Mouse (Mus musculus) kidney, embryonic 15.5 days (tissue): ENCODE results near the gene Snu13. TPM values are rescaled to one million over a fixed set of nuclear protein-coding genes. Genes with fewer than 3 reads are reported as not detected.

Experiments
- ATAC-seq: fragments of 200-750 bp; cut with Nextera tagmentation; replicated peaks from 2 replicates; pipeline ENCODE4 v1.8.0; 2017; ENCODE audit warnings: moderate TSS enrichment; ENCODE audit not compliant: low FRiP score
- H3K27ac ChIP-seq: fragments of 300-500 bp; sonication (generic); 2 replicates; pipeline ENCODE4 v1.5.1; 2015; ENCODE audit warnings: mild to moderate bottlenecking, inconsistent platforms
- H3K27me3 ChIP-seq: fragments of 300-500 bp; sonication (generic); 2 replicates; pipeline ENCODE4 v1.6.1; 2015; ENCODE audit warnings: inconsistent platforms
- H3K36me3 ChIP-seq: fragments of 300-500 bp; sonication (generic); 2 replicates; pipeline ENCODE4 v1.6.1; 2015; ENCODE audit warnings: inconsistent platforms
- H3K4me1 ChIP-seq: fragments of 300-500 bp; sonication (generic); 2 replicates; pipeline ENCODE4 v1.6.1; 2015; ENCODE audit warnings: inconsistent platforms
- H3K4me2 ChIP-seq: fragments of 300-500 bp; sonication (generic); 2 replicates; pipeline ENCODE4 v1.6.1; 2015; ENCODE audit warnings: moderate library complexity, mild to moderate bottlenecking, inconsistent platforms
- H3K4me3 ChIP-seq: fragments of 300-500 bp; sonication (generic); replicated peaks from 2 replicates; pipeline ENCODE4 v1.5.1; 2015; ENCODE audit warnings: mild to moderate bottlenecking, inconsistent platforms
- H3K9ac ChIP-seq: fragments of 300-500 bp; sonication (generic); 2 replicates; pipeline ENCODE4 v1.6.1; 2015; ENCODE audit warnings: mild to moderate bottlenecking, inconsistent platforms
- H3K9me3 ChIP-seq: fragments of 300-500 bp; sonication (generic); replicated peaks from 2 replicates; pipeline ENCODE4 v1.6.1; 2016; ENCODE audit warnings: inconsistent platforms
- WGBS: fragments of 180-500 bp; shearing (Covaris S2); methylation state at CpG from one replicate; pipeline ENCODE4 v1.1.7; 2015; ENCODE audit warnings: mixed read lengths; 5-methylcytosine and 5-hydroxymethylcytosine counted together
- polyA plus RNA-seq: library from polyadenylated mRNA; unstranded; fragments of >200 nt; fragmentation: Nextera tagmentation; extraction: Ambion mirVana; gene quantifications from 2 replicates; pipeline ENCODE4 v1.2.1, GENCODE M21; 2015

Gene Snu13
- polyA plus RNA-seq, 1 experiment from 2014 or later: 272 TPM

- Histone ChIP-seq H3K4me1 (no peaks in the 10 kb centered on the region), H3K9ac (no peak within 1 kb of the TSS), H3K4me3 (no peak within 1 kb of the TSS), H3K27ac (no peak within 1 kb of the TSS), H3K4me2 (no peak within 1 kb of the TSS), H3K9me3 (no peaks in the 10 kb centered on the region), H3K27me3 (peaks cover 20% of the 10 kb centered on the region), H3K36me3 (no peaks in the 10 kb centered on the region)
- no peak for ATAC-seq
- 86% methylated on average over 1 of the region's 1 CpGs for WGBS
These were observed 11.4 kb upstream of the Snu13 start, which contains the start of gene 4930407I10Rik for GRCm38 (mm10) chr15:82058719-82059201. Gene 4930407I10Rik (plus strand): TSS chr15:82059151.

- 49% methylated on average over 5 of the region's 5 CpGs for WGBS
- no peak overlapping the region for H3K9ac ChIP-seq
- no peak overlapping the region for H3K4me3 ChIP-seq
- H3K4me1 ChIP-seq: peaks cover 4% of the 10 kb centered on the region; the same call in 1 of the 2 replicates
- 0 out of 2 replicates have a peak, but pooled peaks cover 2% of the 10 kb centered on the region for H3K27me3 ChIP-seq
- H3K4me2 ChIP-seq: no peak overlapping the region
- ATAC-seq: no peak
- no peak overlapping the region for H3K27ac ChIP-seq
- H3K36me3 ChIP-seq: no peaks in the 10 kb centered on the region
- H3K9me3 ChIP-seq: no peaks in the 10 kb centered on the region
These were observed 5.1 kb upstream of the Snu13 start for GRCm38 (mm10) chr15:82052544-82052943.

GRCm38 (mm10) chr15:82046246-82046891 lies 1.0 kb downstream of the Snu13 start:
- WGBS: 2% methylated on average over 26 of the region's 26 CpGs

GRCm38 (mm10) chr15:82044166-82044784 lies 3.1 kb downstream of the Snu13 start:
- ATAC-seq: no peak
- H3K4me3 ChIP-seq: no peak overlapping the region
- H3K27me3 ChIP-seq: 0 out of 2 replicates have a peak, but pooled peaks cover 2% of the 10 kb centered on the region
- no peak overlapping the region for H3K4me2 ChIP-seq
- peaks cover 21% of the 10 kb centered on the region for H3K4me1 ChIP-seq
- peaks cover 40% of the 10 kb centered on the region for H3K36me3 ChIP-seq
- no peak overlapping the region for H3K9ac ChIP-seq
- 97% methylated on average over 7 of the region's 7 CpGs for WGBS
- no peak overlapping the region for H3K27ac ChIP-seq
- no peaks in the 10 kb centered on the region for H3K9me3 ChIP-seq

More at GRCm38 (mm10) chr15:82046246-82046891, 1.0 kb downstream of the Snu13 start:
- Histone ChIP-seq H3K4me3 (peak overlapping the region; percentile 100), H3K27ac (peak overlapping the region; percentile 96), H3K4me1 (peaks cover 21% of the 10 kb centered on the region), H3K4me2 (peak overlapping the region; percentile 84), H3K9ac (peak overlapping the region; percentile 99), H3K9me3 (no peaks in the 10 kb centered on the region), H3K36me3 (peaks cover 21% of the 10 kb centered on the region), H3K27me3 (0 out of 2 replicates have a peak, but pooled peaks cover 2% of the 10 kb centered on the region)
- no peak; the same call in 1 of the 2 replicates for ATAC-seq

- peaks cover 7% of the 10 kb centered on the region for H3K4me1 ChIP-seq
- H3K9me3 ChIP-seq: no peaks in the 10 kb centered on the region
- H3K4me2 ChIP-seq: no peak overlapping the region
- no peaks in the 10 kb centered on the region for H3K27me3 ChIP-seq
- no peak overlapping the region for H3K27ac ChIP-seq
- no peak overlapping the region for H3K4me3 ChIP-seq
- H3K36me3 ChIP-seq: peaks cover 76% of the 10 kb centered on the region
- ATAC-seq: no peak
- no peak overlapping the region for H3K9ac ChIP-seq
- 100% methylated on average over 1 of the region's 1 CpGs for WGBS
These were observed 6.7 kb downstream of the Snu13 start for GRCm38 (mm10) chr15:82040650-82041049.

GRCm38 (mm10) chr15:82035904-82036689 lies 11.3 kb downstream of the Snu13 start:
- peaks cover 94% of the 10 kb centered on the region for H3K36me3 ChIP-seq
- ATAC-seq: no peak

GRCm38 (mm10) chr15:82033762-82034161 lies 13.6 kb downstream of the Snu13 start, which contains the start of gene Desi1:
Gene Desi1 (minus strand): TSS chr15:82033862.
- H3K36me3 ChIP-seq: peaks cover 93% of the 10 kb centered on the region
- H3K4me1 ChIP-seq: no peaks in the 10 kb centered on the region
- no peak within 1 kb of the TSS for H3K9ac ChIP-seq
- H3K27me3 ChIP-seq: no peaks in the 10 kb centered on the region
- whole genome bisulfite sequencing: 85% methylated on average over 4 of the region's 4 CpGs
- H3K9me3 ChIP-seq: no peaks in the 10 kb centered on the region
- H3K4me2 ChIP-seq: no peak within 1 kb of the TSS
- no peak within 1 kb of the TSS for H3K4me3 ChIP-seq
- ATAC-seq: no peak
- H3K27ac ChIP-seq: no peak within 1 kb of the TSS

More at GRCm38 (mm10) chr15:82035904-82036689, 11.3 kb downstream of the Snu13 start:
- Histone ChIP-seq H3K9me3 (no peaks in the 10 kb centered on the region), H3K27ac (no peak overlapping the region), H3K4me1 (no peaks in the 10 kb centered on the region), H3K4me3 (no peak overlapping the region), H3K9ac (no peak overlapping the region), H3K4me2 (no peak overlapping the region), H3K27me3 (no peaks in the 10 kb centered on the region)
- WGBS: 84% methylated on average over 12 of the region's 12 CpGs

- Histone ChIP-seq H3K4me3 (no peak overlapping the region), H3K27me3 (no peaks in the 10 kb centered on the region), H3K4me2 (no peak overlapping the region), H3K9ac (no peak overlapping the region), H3K27ac (no peak overlapping the region), H3K4me1 (no peaks in the 10 kb centered on the region), H3K36me3 (peaks cover 92% of the 10 kb centered on the region), H3K9me3 (no peaks in the 10 kb centered on the region)
- WGBS: 85% methylated on average over 7 of the region's 7 CpGs
- no peak for ATAC-seq
These were observed 15.0 kb downstream of the Snu13 start for GRCm38 (mm10) chr15:82032386-82032785.

- peaks cover 97% of the 10 kb centered on the region for H3K36me3 ChIP-seq
- no peak overlapping the region for H3K27ac ChIP-seq
- no peak overlapping the region for H3K9ac ChIP-seq
- H3K27me3 ChIP-seq: no peaks in the 10 kb centered on the region
- no peak overlapping the region for H3K4me3 ChIP-seq
- 89% methylated on average over 7 of the region's 7 CpGs for WGBS
- H3K4me2 ChIP-seq: no peak overlapping the region
- H3K4me1 ChIP-seq: no peaks in the 10 kb centered on the region
- no peaks in the 10 kb centered on the region for H3K9me3 ChIP-seq
- ATAC-seq: no peak
These were observed 19.7 kb downstream of the Snu13 start for GRCm38 (mm10) chr15:82027726-82028125.

GRCm38 (mm10) chr15:82027276-82027675 lies 20.1 kb downstream of the Snu13 start:
- no peak for ATAC-seq
- H3K4me3 ChIP-seq: no peak overlapping the region
- 88% methylated on average over 7 of the region's 7 CpGs for WGBS
- no peak overlapping the region for H3K4me2 ChIP-seq
- peaks cover 98% of the 10 kb centered on the region for H3K36me3 ChIP-seq
- H3K27ac ChIP-seq: no peak overlapping the region
- H3K4me1 ChIP-seq: no peaks in the 10 kb centered on the region
- no peaks in the 10 kb centered on the region for H3K9me3 ChIP-seq
- H3K27me3 ChIP-seq: no peaks in the 10 kb centered on the region
- no peak overlapping the region for H3K9ac ChIP-seq

- Histone ChIP-seq H3K4me2 (no peak overlapping the region), H3K36me3 (peaks cover 91% of the 10 kb centered on the region), H3K9ac (no peak overlapping the region), H3K4me1 (no peaks in the 10 kb centered on the region), H3K9me3 (no peaks in the 10 kb centered on the region), H3K4me3 (no peak overlapping the region), H3K27me3 (no peaks in the 10 kb centered on the region), H3K27ac (no peak overlapping the region)
- no peak for ATAC-seq
- 89% methylated on average over 6 of the region's 6 CpGs for WGBS
These were observed 23.3 kb downstream of the Snu13 start for GRCm38 (mm10) chr15:82023965-82024635.
